Mouse (Mus musculus) bone marrow, adult 2 months (tissue): Measurements from ENCODE around the gene 6430548M08Rik. TPM values are rescaled to one million over a fixed set of nuclear protein-coding genes. Genes with fewer than 3 reads are reported as not detected.

Experiments used
- H3K27ac ChIP-seq: fragments of 200-500 bp; 2 replicates; pipeline ENCODE4 v1.5.1; 2012; ENCODE audit warnings: low read depth, mild to moderate bottlenecking, control low read depth, inconsistent platforms, low read length; ENCODE audit not compliant: control insufficient read depth, poor library complexity, insufficient read depth
- H3K4me1 ChIP-seq: fragments of 200-500 bp; 2 replicates; pipeline ENCODE4 v1.6.1; 2011; ENCODE audit warnings: low read length; ENCODE audit not compliant: control insufficient read depth, insufficient read depth
- H3K4me3 ChIP-seq: fragments of 200-500 bp; replicated peaks from 2 replicates; pipeline ENCODE3; 2011; ENCODE audit warnings: mild to moderate bottlenecking, low read depth, low read length, control low read depth; ENCODE audit not compliant: control insufficient read depth
- CTCF ChIP-seq: fragments of 200-500 bp; IDR thresholded peaks from 2 replicates; pipeline ENCODE4 v1.5.1; 2011; ENCODE audit warnings: low read length, control low read depth; ENCODE audit not compliant: control insufficient read depth, insufficient read depth
- POLR2A ChIP-seq: fragments of 200-500 bp; IDR thresholded peaks from 2 replicates; pipeline ENCODE4 v1.6.1; 2011; ENCODE audit warnings: low read depth, mild to moderate bottlenecking, control low read depth, low read length, borderline replicate concordance; ENCODE audit not compliant: control insufficient read depth
- WGBS: fragments of 180-500 bp; shearing (Covaris S2); methylation state at CpG from one replicate; pipeline ENCODE4 v1.1.7; 2018; 5-methylcytosine and 5-hydroxymethylcytosine counted together
- polyA plus RNA-seq: library from polyadenylated mRNA; stranded (reverse); fragments of >200 nt; gene quantifications from 2 replicates; pipeline ENCODE4 v1.2.4, GENCODE M21; 2011; ENCODE audit warnings: low replicate concordance; ENCODE audit not compliant: missing spikeins, insufficient read depth, insufficient read length

Gene 6430548M08Rik
- polyA plus RNA-seq, 1 experiment, result 78.7 TPM

DNA sequence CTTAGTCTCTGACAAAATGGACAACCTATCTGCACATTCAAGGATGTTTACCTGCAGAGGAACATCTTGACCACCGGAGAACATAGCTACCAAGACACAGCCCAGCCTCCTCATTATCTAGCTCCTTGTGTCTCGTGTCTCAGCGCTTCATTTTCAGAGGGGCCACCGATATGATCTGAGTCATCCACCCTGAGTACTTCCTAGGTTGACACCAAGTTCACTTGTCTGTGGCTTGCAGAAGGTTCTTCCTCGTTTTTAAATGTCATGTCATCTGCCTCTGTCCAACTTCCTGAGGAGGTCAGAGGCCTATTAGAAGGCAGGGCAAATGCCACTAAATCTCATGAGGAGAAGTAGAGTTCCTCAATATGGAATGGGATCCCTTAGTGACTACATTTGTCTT lies 1.4 kb upstream of the 6430548M08Rik start:
- Histone ChIP-seq H3K4me3 (peak overlapping the region; percentile 10), H3K4me1 (peaks cover 8% of the 10 kb centered on the region; the same call in 1 of the 2 replicates), H3K27ac (peak overlapping the region; percentile 90)
- TF ChIP-seq CTCF, result no peak
- TF ChIP-seq POLR2A, result no peak
- 15% methylated on average over 5 of the region's 5 CpGs for WGBS

DNA sequence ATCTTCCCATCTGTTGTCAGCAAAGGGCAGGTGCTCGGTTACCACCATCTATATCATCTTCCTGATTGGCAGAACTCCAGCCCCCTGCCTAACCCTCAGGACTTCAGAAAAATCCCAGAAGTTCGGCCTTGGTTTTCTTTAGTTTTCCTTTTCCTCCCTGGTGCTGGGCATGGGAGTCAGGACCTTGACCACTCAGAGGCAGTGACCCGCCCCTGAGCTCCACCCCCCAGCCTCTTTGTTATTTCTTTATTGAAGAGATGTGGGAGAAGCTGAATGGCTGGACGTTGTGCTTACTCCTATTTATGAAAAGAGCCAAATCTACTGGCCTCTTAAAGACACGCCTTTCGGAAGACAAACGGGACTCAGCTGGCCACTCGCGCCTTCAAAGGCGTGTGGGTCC lies 646 bp upstream of the 6430548M08Rik start:
- Histone ChIP-seq H3K4me3 (peak overlapping the region; percentile 68), H3K27ac (peak overlapping the region; percentile 90), H3K4me1 (peaks cover 6% of the 10 kb centered on the region; the same call in 1 of the 2 replicates)
- 5% methylated on average over 10 of the region's 10 CpGs for WGBS
- no peak for TF ChIP-seq POLR2A
- no peak for TF ChIP-seq CTCF

DNA sequence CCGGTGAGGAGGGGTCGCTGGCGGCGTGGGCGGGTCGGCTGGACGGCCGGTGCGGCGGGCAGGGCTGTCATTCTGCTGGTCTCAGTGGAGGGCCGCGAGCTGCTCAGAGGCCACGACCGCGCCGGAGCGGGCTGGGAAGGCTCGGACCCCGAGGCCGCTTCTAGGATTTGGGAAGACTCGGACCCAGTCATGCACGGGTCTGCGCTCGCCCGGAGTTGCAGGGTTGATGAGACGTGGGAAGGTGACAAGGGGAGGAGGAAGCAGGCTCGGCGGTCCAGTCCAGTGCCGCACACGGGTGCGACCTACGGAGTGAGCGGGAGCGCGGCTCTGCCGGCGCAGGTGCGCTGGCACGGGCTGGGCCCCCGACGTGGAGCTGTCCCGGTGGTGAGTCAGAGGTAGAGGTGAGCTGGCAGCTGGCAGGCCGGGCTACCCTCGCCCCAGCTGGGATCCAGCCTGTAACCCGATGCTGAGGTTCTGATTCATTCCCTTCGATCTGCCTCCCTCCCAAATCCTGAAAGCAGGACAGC lies 426 bp downstream of the 6430548M08Rik start:
- Histone ChIP-seq H3K4me3 (peak overlapping the region; percentile 77), H3K4me1 (peaks cover 6% of the 10 kb centered on the region; the same call in 1 of the 2 replicates), H3K27ac (peak overlapping the region; percentile 90)
- 5% methylated on average over 46 of the region's 46 CpGs for WGBS
- TF ChIP-seq POLR2A, result no peak
- no peak for TF ChIP-seq CTCF

DNA sequence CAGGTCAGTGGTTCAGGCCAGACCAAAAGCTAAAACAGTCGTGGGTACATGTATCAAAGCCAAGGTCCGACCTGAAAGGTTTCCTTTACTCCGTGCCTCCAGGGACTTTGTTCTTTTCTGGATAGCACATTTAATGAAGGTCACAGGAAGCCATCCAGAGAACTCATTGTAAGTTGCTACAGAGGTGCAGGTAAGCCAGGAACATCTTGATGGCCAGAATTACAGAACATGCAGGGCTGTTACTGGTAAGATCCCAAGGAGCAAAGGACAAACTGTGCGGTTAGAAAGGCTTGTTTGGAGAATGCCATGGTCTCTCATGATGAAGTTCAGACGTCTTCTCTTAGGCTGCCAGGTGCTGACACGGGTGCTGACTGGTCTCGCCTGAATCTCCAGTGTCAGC lies 2.6 kb downstream of the 6430548M08Rik start:
- Histone ChIP-seq H3K4me1 (peaks cover 5% of the 10 kb centered on the region; the same call in 1 of the 2 replicates), H3K4me3 (peak overlapping the region; percentile 21), H3K27ac (peak overlapping the region; percentile 36; the same call in 1 of the 2 replicates)
- TF ChIP-seq POLR2A, result no peak
- TF ChIP-seq CTCF, result no peak
- 52% methylated on average over 7 of the region's 7 CpGs for WGBS

DNA sequence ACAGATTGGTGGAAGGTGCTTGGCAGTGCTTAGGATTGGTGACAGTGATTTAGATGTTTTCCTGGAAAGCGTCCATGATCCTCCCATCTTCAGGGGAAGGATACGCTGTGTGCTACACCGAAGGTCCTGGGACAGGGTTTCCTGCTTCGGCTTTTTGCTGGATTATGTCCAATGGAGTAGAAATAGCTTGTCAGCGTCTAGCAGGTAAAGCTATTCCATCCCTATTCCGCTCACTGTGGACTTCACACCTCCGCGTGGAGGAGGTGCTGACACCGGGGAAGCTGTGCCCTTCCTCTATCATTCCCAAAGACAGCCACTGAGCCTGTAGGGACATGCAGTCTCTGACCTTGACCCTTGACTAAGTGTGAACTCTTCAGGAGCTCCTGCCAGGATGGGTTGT lies 4.2 kb downstream of the 6430548M08Rik start:
- Histone ChIP-seq H3K4me1 (peaks cover 3% of the 10 kb centered on the region; the same call in 1 of the 2 replicates), H3K27ac (no peak overlapping the region), H3K4me3 (no peak overlapping the region)
- 89% methylated on average over 9 of the region's 9 CpGs for WGBS
- no peak for TF ChIP-seq CTCF
- no peak for TF ChIP-seq POLR2A

DNA sequence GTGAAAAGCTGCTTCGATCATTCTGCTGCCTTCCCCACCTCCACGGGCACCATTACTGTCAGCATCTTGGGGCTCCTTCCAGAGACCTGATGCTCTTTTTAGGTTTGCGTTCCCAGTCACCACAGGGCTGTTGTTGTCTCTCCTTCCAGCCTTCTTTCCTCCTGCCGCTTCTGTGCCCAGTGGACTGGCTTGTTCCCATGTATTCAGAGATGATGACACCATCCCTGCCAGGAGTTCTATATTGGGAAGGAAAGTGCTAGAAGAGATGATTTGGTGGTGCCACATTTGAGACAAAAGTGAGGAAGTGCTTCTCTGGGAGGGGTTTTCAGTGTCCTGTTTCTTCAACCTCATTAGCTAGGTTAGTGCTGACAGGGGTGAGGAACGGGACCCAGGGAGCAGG lies 4.9 kb downstream of the 6430548M08Rik start:
- Histone ChIP-seq H3K4me3 (no peak overlapping the region), H3K4me1 (peaks cover 3% of the 10 kb centered on the region; the same call in 1 of the 2 replicates), H3K27ac (no peak overlapping the region)
- WGBS, result 71% methylated on average over 5 of the region's 5 CpGs
- no peak for TF ChIP-seq POLR2A
- TF ChIP-seq CTCF, result no peak

DNA sequence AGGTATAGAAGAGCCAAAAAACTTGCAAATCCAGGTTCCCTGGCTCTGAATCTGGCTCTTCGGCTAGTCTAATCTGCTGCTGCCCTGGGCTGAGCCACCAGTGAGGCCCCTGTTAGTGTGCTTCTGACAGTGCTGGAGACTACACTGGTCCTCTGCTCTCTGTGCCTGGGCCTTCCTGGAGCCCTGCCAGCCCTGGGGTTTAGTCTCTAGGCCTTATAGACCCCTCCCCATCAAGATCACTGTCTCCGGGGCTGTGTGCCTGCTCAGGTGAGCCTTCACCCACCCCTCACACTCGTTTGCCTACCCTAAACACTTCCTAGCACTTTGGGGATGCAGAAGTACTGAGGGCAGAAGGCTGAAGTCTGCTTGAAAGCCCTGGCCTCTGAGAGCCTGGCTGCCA lies 5.5 kb downstream of the 6430548M08Rik start:
- Histone ChIP-seq H3K27ac (no peak overlapping the region), H3K4me1 (peaks cover 3% of the 10 kb centered on the region; the same call in 1 of the 2 replicates), H3K4me3 (no peak overlapping the region)
- WGBS, result 57% methylated on average over 3 of the region's 3 CpGs
- TF ChIP-seq CTCF, result no peak
- TF ChIP-seq POLR2A, result no peak

DNA sequence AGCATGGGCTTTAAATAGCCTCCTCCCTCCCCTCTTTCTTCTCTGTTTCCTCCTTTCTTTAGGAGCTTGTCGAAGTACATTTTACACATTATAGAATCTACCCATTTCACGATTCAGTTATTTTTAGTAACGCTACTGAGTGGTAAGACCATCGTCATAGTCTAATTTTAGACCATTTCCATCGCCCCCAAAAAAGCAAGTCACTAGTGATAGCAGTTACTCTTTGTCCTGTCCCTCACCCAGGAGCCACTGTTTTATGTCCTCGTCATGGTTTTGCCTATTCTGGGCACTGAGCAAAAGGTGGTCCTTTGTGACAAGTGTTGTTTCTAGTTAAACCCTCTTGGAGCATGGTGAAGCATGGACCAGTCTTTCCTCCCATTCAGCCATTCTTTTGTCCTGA lies 6.0 kb downstream of the 6430548M08Rik start:
- Histone ChIP-seq H3K4me3 (no peak overlapping the region), H3K27ac (no peak overlapping the region), H3K4me1 (peaks cover 3% of the 10 kb centered on the region; the same call in 1 of the 2 replicates)
- TF ChIP-seq CTCF (no peak), POLR2A (no peak)
- 16% methylated on average over 6 of the region's 6 CpGs for WGBS
